Mouse (Mus musculus) central nervous system, embryonic 14 days (tissue): ENCODE data around the gene Prrc2c. TPM values are rescaled to one million over a fixed set of nuclear protein-coding genes. Genes with fewer than 3 reads are reported as not detected.

ENCODE experiments used
- polyA plus RNA-seq: library from polyadenylated mRNA; depleted of rRNA; stranded (reverse); fragments of >200 nt; gene quantifications from 2 replicates; pipeline ENCODE4 v1.2.3, GENCODE M21; 2012; rRNA removed

The Prrc2c gene
- 43.5 and 54.5 TPM in 2 replicates for polyA plus RNA-seq

GRCm38 (mm10) chr1:162740401-162740835 lies at the start of gene Prrc2c:
TSS of gene Prrc2c (minus strand) at chr1:162740556.

DNA sequence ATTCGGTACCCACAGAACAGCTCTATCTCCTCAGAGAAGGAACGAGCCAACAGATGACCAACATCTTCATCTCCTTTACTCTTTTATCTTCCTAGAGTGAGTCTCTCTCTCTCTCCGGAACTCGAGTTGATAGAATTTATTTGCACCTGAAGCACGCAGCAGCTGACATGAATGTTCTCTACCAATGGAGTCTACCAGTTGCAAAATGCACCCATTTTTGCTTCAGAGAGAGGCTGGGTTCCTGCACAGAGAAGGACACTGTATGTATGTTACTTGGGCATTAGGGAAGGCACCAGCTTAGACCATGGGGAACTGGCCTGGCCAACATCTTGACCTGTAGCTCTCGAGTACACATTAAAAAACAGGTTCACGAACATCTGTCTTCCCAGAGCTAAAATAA lies 82.2 kb downstream of the Prrc2c start, which contains the start of gene Myocos:
Gene Myocos (minus strand): TSS at position 101 of the 400 bp plus-strand sequence.

GRCm38 (mm10) chr1:162639051-162639750 lies 101.2 kb downstream of the Prrc2c start, which contains the start of gene Myoc:
TSS of gene Myoc (plus strand) at chr1:162639155.

Other genes starting within 250 kb of the Prrc2c start
- gene Mettl13, start 192.0 kb downstream of the Prrc2c start, polyA plus RNA-seq = 16.0 and 16.7 TPM in 2 replicates
- 40.3 and 41.3 TPM in 2 replicates for gene Vamp4, start 170.0 kb downstream of the Prrc2c start, polyA plus RNA-seq
- 0.10 and 0.13 TPM in 2 replicates for gene Myoc, start 101.4 kb downstream of the Prrc2c start, polyA plus RNA-seq
- not detected in 2 replicates for gene Myocos, start 82.3 kb downstream of the Prrc2c start, polyA plus RNA-seq
- gene Fmo4, start 73.4 kb upstream of the Prrc2c start, polyA plus RNA-seq = 0.27 and 0.66 TPM in 2 replicates
- 32.2 and 43.5 TPM in 2 replicates for gene Fmo1, start 126.1 kb upstream of the Prrc2c start, polyA plus RNA-seq
- gene Fmo2, start 158.2 kb upstream of the Prrc2c start, polyA plus RNA-seq = 0.36 and 0.50 TPM in 2 replicates
- 0.30 TPM in 1 of 2 replicates, not detected in the other for gene Fmo6, start 197.0 kb upstream of the Prrc2c start, polyA plus RNA-seq
- gene Fmo3, start 244.0 kb upstream of the Prrc2c start, polyA plus RNA-seq = not detected in 2 replicates